10 mouse cellular contexts compared by ENCODE assay signal in genomic region chr2:119270286-119270642, GRCm38 (mm10). TPM values are rescaled to one million over a fixed set of nuclear protein-coding genes. Genes with fewer than 3 reads are reported as not detected.
DNase-seq lines count a peak whose midpoint lies in the region; ATAC-seq and TF ChIP-seq lines count a peak whose summit lies in the region.
"Had no signal": no experiment of that assay in that cellular context is flagged by ENCODE, and none has a peak within 500 bp of the region (broad histone marks: within the 10 kb centered on the region; RNA-seq: fewer than 3 reads in every experiment).

No protein-coding gene starts in this region.

- H3K27me3 ChIP-seq in CH12.LX (replicated peaks) = peaks cover 30% of the 10 kb centered on the region
- H3K27me3 ChIP-seq in hindbrain, embryonic 11.5 days (ENCODE audit: control insufficient read depth, insufficient read depth, low read length) = peaks cover 7% of the 10 kb centered on the region; the same call in 1 of the 2 replicates
- peaks cover 48% of the 10 kb centered on the region for H3K27me3 ChIP-seq in liver, embryonic 15.5 days
- no peaks in the 10 kb centered on the region for H3K27me3 ChIP-seq in thymus, adult 2 months (ENCODE audit: control insufficient read depth, insufficient read depth, low read length)

- H3K4me3 ChIP-seq in CH12.LX (replicated peaks in 1 of 3; ENCODE audit: low read depth in 2 of 3, low read length in 2 of 3, poor library complexity in 1 of 3) = no peak overlapping the region
- H3K4me3 ChIP-seq in hindbrain, embryonic 11.5 days (ENCODE audit: low read depth, low read length) = peak overlapping the region; percentile 57
- H3K4me3 ChIP-seq in liver, embryonic 15.5 days (replicated peaks) = no peak overlapping the region
- H3K4me3 ChIP-seq in thymus, adult 2 months (ENCODE audit: control insufficient read depth, insufficient read depth, low read length) = no peak overlapping the region

- H3K27ac ChIP-seq in CH12.LX (ENCODE audit: insufficient read depth, low read depth) = no peak overlapping the region
- H3K27ac ChIP-seq in hindbrain, embryonic 11.5 days (ENCODE audit: low read depth, low read length) = no peak overlapping the region
- no peak overlapping the region for H3K27ac ChIP-seq in liver, embryonic 15.5 days (replicated peaks)
- H3K27ac ChIP-seq in thymus, adult 2 months (ENCODE audit: control insufficient read depth, insufficient read depth, low read length) = no peak overlapping the region

- no peak for TF ChIP-seq CTCF in CH12.LX (conservative IDR thresholded peaks at IDR 0.05 in 1 of 2, IDR thresholded peaks at IDR 0.05 in 1 of 2; ENCODE audit: low read depth in 2 of 2, low read length in 2 of 2)
- TF ChIP-seq CTCF in thymus, adult 2 months (IDR thresholded peaks at IDR 0.05; ENCODE audit: borderline replicate concordance, control insufficient read depth, extremely low read depth, insufficient read depth, low read length, poor library complexity) = no peak

- in situ Hi-C loops in CH12.LX (cut with MboI; ENCODE audit: low pct_ligation_motif_present, low pct_unique_long_range_greater_than_20kb, low sequenced_read_pairs) = no loop called here

- dilution Hi-C loops in CH12.LX (cut with MboI; ENCODE audit: extremely low pct_ligation_motif_present, extremely low pct_unique_long_range_greater_than_20kb, low sequenced_read_pairs) = no loop called here

- peak; percentile 22 for DNase-seq in cerebellum, adult 9-10 months
- DNase-seq in cerebellum, postnatal 10 days = no peak
- no peak for DNase-seq in CH12.LX (ENCODE audit: extremely low read depth)
- DNase-seq in hindbrain, embryonic 11.5 days (ENCODE audit: low spot score) = no peak
- no peak for DNase-seq in spleen, postnatal 4 days (ENCODE audit: low spot score in 2 of 2)
- no peak for DNase-seq in frontal cortex, postnatal 25 days (ENCODE audit: low spot score in 2 of 2)
- no peak for DNase-seq in thymus, adult 2 months

- no peaks in the 10 kb centered on the region for H3K9me3 ChIP-seq in CH12.LX (replicated peaks; ENCODE audit: low read length)
- H3K9me3 ChIP-seq in hindbrain, embryonic 11.5 days (ENCODE audit: control insufficient read depth, low read length) = no peaks in the 10 kb centered on the region
- H3K9me3 ChIP-seq in liver, embryonic 15.5 days (replicated peaks) = no peaks in the 10 kb centered on the region

- H3K4me2 ChIP-seq in CH12.LX (ENCODE audit: insufficient read depth, low read depth, poor library complexity, severe bottlenecking) = peak overlapping the region; percentile 41; the same call in 1 of the 2 replicates
- peak overlapping the region; percentile 92 for H3K4me2 ChIP-seq in hindbrain, embryonic 11.5 days (replicated peaks; ENCODE audit: low read depth, low read length)
- H3K4me2 ChIP-seq in liver, embryonic 15.5 days = peak overlapping the region; percentile 88

- 50% methylated on average over 9 of the region's 9 CpGs for WGBS in hindbrain, embryonic 11.5 days
- whole genome bisulfite sequencing in liver, embryonic 15.5 days (ENCODE audit: insufficient replicate concordance) = 45% methylated on average over 9 of the region's 9 CpGs
- 90% methylated on average over 9 of the region's 9 CpGs for WGBS in thymus, adult 2 months

- H3K9ac ChIP-seq in CH12.LX (ENCODE audit: insufficient read depth, low read depth) = no peak overlapping the region
- H3K9ac ChIP-seq in hindbrain, embryonic 11.5 days (ENCODE audit: low read depth, low read length) = no peak overlapping the region
- no peak overlapping the region for H3K9ac ChIP-seq in liver, embryonic 15.5 days

- no peak for TF ChIP-seq RAD21 in CH12.LX (IDR thresholded peaks at IDR 0.05; ENCODE audit: low read depth, low read length)

- no peak for TF ChIP-seq POLR2A in CH12.LX (IDR thresholded peaks at IDR 0.05; ENCODE audit: low read depth, low read length)
- TF ChIP-seq POLR2A in thymus, adult 2 months (IDR thresholded peaks at IDR 0.05; ENCODE audit: control insufficient read depth, extremely low read depth, insufficient read depth, low read length, poor library complexity) = no peak

- peaks cover 18 to 39% of the 10 kb centered on the region in 2 experiments for H3K4me1 ChIP-seq in CH12.LX (ENCODE audit: control insufficient read depth in 1 of 2, insufficient read depth in 2 of 2)
- 0 out of 2 replicates have a peak, but pooled peaks cover 3% of the 10 kb centered on the region for H3K4me1 ChIP-seq in hindbrain, embryonic 11.5 days (replicated peaks; ENCODE audit: control insufficient read depth, insufficient read depth, low read length)
- peaks cover 9% of the 10 kb centered on the region for H3K4me1 ChIP-seq in liver, embryonic 15.5 days (replicated peaks)
- 0 out of 2 replicates have a peak, but pooled peaks cover 4% of the 10 kb centered on the region for H3K4me1 ChIP-seq in thymus, adult 2 months (replicated peaks; ENCODE audit: control insufficient read depth, insufficient read depth, low read length)

- H3K36me3 ChIP-seq in CH12.LX (replicated peaks in 1 of 2; ENCODE audit: control insufficient read depth in 1 of 2, insufficient read depth in 1 of 2, low read length in 1 of 2) = no peaks in the 10 kb centered on the region
- no peaks in the 10 kb centered on the region for H3K36me3 ChIP-seq in hindbrain, embryonic 11.5 days (ENCODE audit: control insufficient read depth, insufficient read depth, low read length)
- H3K36me3 ChIP-seq in liver, embryonic 15.5 days (replicated peaks) = no peaks in the 10 kb centered on the region
- H3K36me3 ChIP-seq in thymus, adult 2 months (ENCODE audit: control insufficient read depth, insufficient read depth, low read length) = no peaks in the 10 kb centered on the region

- no peak for TF ChIP-seq EP300 in CH12.LX (IDR thresholded peaks at IDR 0.05; ENCODE audit: low read length)

- no peaks in the 10 kb centered on the region for H3K79me2 ChIP-seq in CH12.LX (replicated peaks; ENCODE audit: control insufficient read depth, extremely low read depth, insufficient read depth, poor library complexity, severe bottlenecking)

- no peak for ATAC-seq in hindbrain, embryonic 11.5 days (ENCODE audit: low FRiP score)
- no peak for ATAC-seq in liver, embryonic 15.5 days (ENCODE audit: insufficient read depth)

TF ChIP-seq in CH12.LX, 34 proteins besides CTCF, POLR2A, EP300 and RAD21:
- TF ChIP-seq TBP (conservative IDR thresholded peaks at IDR 0.05; ENCODE audit: low read depth, low read length) (no peak), POLR2AphosphoS2 (IDR thresholded peaks at IDR 0.05; ENCODE audit: low read depth, low read length) (no peak), SIN3A (IDR thresholded peaks at IDR 0.05; ENCODE audit: low read length) (no peak), KAT2A (IDR thresholded peaks at IDR 0.05; ENCODE audit: insufficient replicate concordance, low read length) (no peak), SMC3 (IDR thresholded peaks at IDR 0.05; ENCODE audit: low read depth, low read length) (no peak), GABPA (IDR thresholded peaks at IDR 0.05; ENCODE audit: insufficient replicate concordance, low read depth, low read length) (no peak), MEF2A (IDR thresholded peaks at IDR 0.05; ENCODE audit: borderline replicate concordance, low read depth, low read length) (no peak), ZKSCAN1 (IDR thresholded peaks at IDR 0.05; ENCODE audit: borderline replicate concordance, low read depth, low read length) (no peak), NRF1 (IDR thresholded peaks at IDR 0.05; ENCODE audit: low read depth, low read length) (no peak), MXI1 (IDR thresholded peaks at IDR 0.05; ENCODE audit: low read depth, low read length) (no peak), E2F4 (IDR thresholded peaks at IDR 0.05; ENCODE audit: insufficient replicate concordance, low read depth, low read length) (no peak), MAZ (IDR thresholded peaks at IDR 0.05; ENCODE audit: low read depth, low read length) (no peak), IRF4 (IDR thresholded peaks at IDR 0.05; ENCODE audit: low read depth, low read length) (no peak), CHD2 (IDR thresholded peaks at IDR 0.05; ENCODE audit: low read length) (no peak), RCOR1 (conservative IDR thresholded peaks at IDR 0.05; ENCODE audit: low read depth, low read length) (no peak)
TF ChIP-seq in CH12.LX: peak in this region for 0.

RNA-seq across cellular contexts. Expression of gene Rhov, which starts 0.8 kb away (rescaled TPM):
- total RNA-seq in CH12.LX (2012; rRNA removed) (0.08 and 0.17 TPM in 2 replicates), CH12.LX (2014; rRNA removed) (not detected in 2 replicates)
- polyA plus RNA-seq in CH12.LX (2012; ENCODE audit: insufficient read length, low read depth) = not detected in 2 replicates
- polyA plus RNA-seq in hindbrain, embryonic 11.5 days (2014; fragmentation: Nextera tagmentation; extraction: Ambion mirVana) = 3.1 and 3.5 TPM in 2 replicates
- polyA plus RNA-seq in liver, embryonic 15.5 days (2015; fragmentation: Nextera tagmentation; extraction: Ambion mirVana) = 0.08 and 0.26 TPM in 2 replicates
- 2.6 and 3.5 TPM in 2 replicates for polyA plus RNA-seq in thymus, adult 2 months (2012; rRNA removed)
- total RNA-seq: hematopoietic stem cell, adult 5-6 weeks had no signal

RNA-seq across cellular contexts. Expression of gene Vps18, which starts 18.3 kb away (rescaled TPM):
- total RNA-seq in CH12.LX (2012; rRNA removed) (14.8 and 15.4 TPM in 2 replicates), CH12.LX (2014; rRNA removed) (7.4 and 8.7 TPM in 2 replicates)
- polyA plus RNA-seq in CH12.LX (2012; ENCODE audit: insufficient read length, low read depth) = 15.8 and 17.9 TPM in 2 replicates
- polyA plus RNA-seq in hindbrain, embryonic 11.5 days (2014; fragmentation: Nextera tagmentation; extraction: Ambion mirVana) = 8.5 and 10.9 TPM in 2 replicates
- polyA plus RNA-seq in liver, embryonic 15.5 days (2015; fragmentation: Nextera tagmentation; extraction: Ambion mirVana) = 6.3 and 6.4 TPM in 2 replicates
- 28.4 and 30.5 TPM in 2 replicates for polyA plus RNA-seq in thymus, adult 2 months (2012; rRNA removed)

RNA-seq across cellular contexts. Expression of gene Spint1, which starts 33.1 kb away (rescaled TPM):
- total RNA-seq in CH12.LX (2012; rRNA removed) = not detected in 2 replicates
- not detected in 2 replicates for total RNA-seq in CH12.LX (2014; rRNA removed)
- polyA plus RNA-seq in CH12.LX (2012; ENCODE audit: insufficient read length, low read depth) = not detected in 2 replicates
- 4.1 and 4.6 TPM in 2 replicates for polyA plus RNA-seq in hindbrain, embryonic 11.5 days (2014; fragmentation: Nextera tagmentation; extraction: Ambion mirVana)
- polyA plus RNA-seq in liver, embryonic 15.5 days (2015; fragmentation: Nextera tagmentation; extraction: Ambion mirVana) = 0.15 and 0.35 TPM in 2 replicates
- polyA plus RNA-seq in thymus, adult 2 months (2012; rRNA removed) = 21.2 and 22.0 TPM in 2 replicates
- total RNA-seq: neutrophil, adult 5-6 weeks had no signal

RNA-seq across cellular contexts. Expression of gene Ppp1r14d, which starts 40.6 kb away (rescaled TPM):
- total RNA-seq in CH12.LX (2012; rRNA removed) = not detected in 2 replicates
- total RNA-seq in CH12.LX (2014; rRNA removed) = not detected in 2 replicates
- not detected in 2 replicates for polyA plus RNA-seq in CH12.LX (2012; ENCODE audit: insufficient read length, low read depth)
- 0.23 TPM in 1 of 2 replicates, not detected in the other for polyA plus RNA-seq in hindbrain, embryonic 11.5 days (2014; fragmentation: Nextera tagmentation; extraction: Ambion mirVana)
- 0.20 TPM in 1 of 2 replicates, not detected in the other for polyA plus RNA-seq in liver, embryonic 15.5 days (2015; fragmentation: Nextera tagmentation; extraction: Ambion mirVana)
- polyA plus RNA-seq in thymus, adult 2 months (2012; rRNA removed) = 0.42 and 0.92 TPM in 2 replicates
- total RNA-seq: hematopoietic stem cell, adult 5-6 weeks; neutrophil, adult 5-6 weeks had no signal

RNA-seq across cellular contexts. Expression of gene Dll4, which starts 55.3 kb away (rescaled TPM):
- total RNA-seq in CH12.LX (2012; rRNA removed) = 0.13 TPM in 1 of 2 replicates, not detected in the other
- 0.12 TPM in 1 of 2 replicates, not detected in the other for total RNA-seq in CH12.LX (2014; rRNA removed)
- not detected in 2 replicates for polyA plus RNA-seq in CH12.LX (2012; ENCODE audit: insufficient read length, low read depth)
- 2.7 and 2.9 TPM in 2 replicates for polyA plus RNA-seq in hindbrain, embryonic 11.5 days (2014; fragmentation: Nextera tagmentation; extraction: Ambion mirVana)
- 1.9 and 2.1 TPM in 2 replicates for polyA plus RNA-seq in liver, embryonic 15.5 days (2015; fragmentation: Nextera tagmentation; extraction: Ambion mirVana)
- polyA plus RNA-seq in thymus, adult 2 months (2012; rRNA removed) = 17.6 and 18.9 TPM in 2 replicates
- total RNA-seq: neutrophil, adult 5-6 weeks had no signal

Comparison
In these comparisons a context has a peak if more than half of its experiments do, and no peak if none do; other contexts are left out.
1. H3K4me2 ChIP-seq: peak in every context shown above with its lines; median percentile 92 in hindbrain, embryonic 11.5 days; 88 in liver, embryonic 15.5 days; 41 in CH12.LX.